Mouse (Mus musculus): ENCODE measurements around the gene Brinp3. TPM values are rescaled to one million over a fixed set of nuclear protein-coding genes. Genes with fewer than 3 reads are reported as not detected.

Gene Brinp3
- total RNA-seq, 2 experiments from 2014 or later: 37.1 to 46.2 TPM

DNA sequence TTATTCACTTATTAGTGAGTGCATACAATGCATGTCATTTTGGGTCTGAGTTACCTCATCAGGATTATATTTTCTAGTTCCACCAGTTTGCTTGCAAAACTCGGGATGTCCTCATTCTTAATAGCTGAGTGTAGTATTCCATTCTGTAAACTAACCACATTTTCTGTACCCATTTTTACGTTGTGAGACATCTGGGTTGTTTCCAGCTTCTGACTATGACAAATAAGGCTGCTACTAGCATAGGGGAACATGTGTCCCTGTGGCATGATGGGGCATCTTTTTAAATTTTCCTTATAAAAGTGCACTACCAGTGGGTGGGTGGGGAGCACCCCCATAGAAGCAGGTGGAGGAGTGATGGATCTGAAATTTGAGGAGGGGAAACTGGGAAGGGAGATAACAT is 292.7 kb downstream of the Brinp3 start:
- intact Hi-C loops (cut with DNase I): no loop called here
- no peak for DNase-seq

DNA sequence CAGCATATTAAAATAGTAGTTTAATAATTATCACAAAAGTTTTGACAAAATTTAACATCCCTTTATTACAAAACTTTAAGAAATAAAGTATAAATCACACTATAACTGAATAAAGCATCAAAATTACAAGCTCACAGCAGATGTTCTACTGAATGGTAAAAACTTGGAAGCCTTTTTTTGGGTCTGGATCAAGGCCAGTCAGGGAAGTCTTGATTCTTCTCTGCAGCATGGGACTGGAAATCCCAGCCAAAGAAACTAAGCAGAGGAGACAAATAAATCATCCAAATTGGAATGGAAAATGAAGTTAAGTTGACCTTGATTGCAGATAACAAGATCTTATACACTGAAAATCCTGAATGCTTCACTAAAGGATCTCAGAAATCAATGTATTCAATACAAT is 298.3 kb downstream of the Brinp3 start:
- intact Hi-C loops (cut with DNase I): no loop called here
- DNase-seq: peak; percentile 23

DNA sequence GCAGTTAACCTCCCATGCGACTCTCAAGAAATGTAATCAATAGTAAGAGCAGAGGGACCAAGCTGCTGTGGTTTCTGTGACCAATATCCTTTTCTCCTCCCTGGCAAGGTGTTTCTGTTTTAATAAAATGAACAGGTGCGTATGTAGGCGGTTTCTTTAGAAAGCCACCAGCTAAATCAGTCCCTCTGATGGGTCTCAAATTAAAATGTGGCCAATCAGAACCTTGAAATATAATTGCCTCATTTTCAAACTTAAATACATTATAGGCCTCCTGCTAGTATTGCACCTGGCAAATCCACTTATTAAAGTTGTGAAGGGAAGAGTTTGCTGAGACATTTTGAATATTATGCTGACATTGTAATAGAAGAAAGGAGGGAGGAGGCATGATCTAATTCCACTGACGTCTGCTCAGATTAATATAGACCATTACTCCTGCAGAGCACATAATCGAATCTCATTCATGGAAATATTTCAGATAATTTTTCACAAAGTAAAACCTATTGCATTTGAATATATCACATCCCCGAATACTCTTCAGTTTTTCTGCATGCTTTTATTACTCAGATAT is 305.5 kb downstream of the Brinp3 start:
- intact Hi-C loops (cut with DNase I): no loop called here
- DNase-seq: no peak

DNA sequence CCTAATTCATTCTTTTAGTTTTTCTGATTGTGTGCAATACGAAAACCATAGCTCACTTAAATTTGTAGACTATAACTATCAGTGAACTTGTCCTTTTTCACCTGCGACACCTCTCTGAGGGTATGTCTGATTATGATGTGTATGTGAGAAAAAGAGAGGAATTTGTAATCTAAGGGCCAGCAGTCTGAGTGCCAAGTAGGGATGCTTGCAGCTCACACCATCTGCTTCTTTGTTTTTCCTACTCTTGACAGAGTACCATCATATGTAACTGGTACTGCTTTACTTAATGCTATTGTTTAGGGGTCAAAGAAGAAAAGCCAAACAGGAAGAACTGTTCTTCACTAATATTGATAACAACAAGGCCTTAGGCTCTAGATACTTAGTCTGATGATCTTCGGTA is 307.3 kb downstream of the Brinp3 start:
- intact Hi-C loops (cut with DNase I): no loop called here
- no peak for DNase-seq

DNA sequence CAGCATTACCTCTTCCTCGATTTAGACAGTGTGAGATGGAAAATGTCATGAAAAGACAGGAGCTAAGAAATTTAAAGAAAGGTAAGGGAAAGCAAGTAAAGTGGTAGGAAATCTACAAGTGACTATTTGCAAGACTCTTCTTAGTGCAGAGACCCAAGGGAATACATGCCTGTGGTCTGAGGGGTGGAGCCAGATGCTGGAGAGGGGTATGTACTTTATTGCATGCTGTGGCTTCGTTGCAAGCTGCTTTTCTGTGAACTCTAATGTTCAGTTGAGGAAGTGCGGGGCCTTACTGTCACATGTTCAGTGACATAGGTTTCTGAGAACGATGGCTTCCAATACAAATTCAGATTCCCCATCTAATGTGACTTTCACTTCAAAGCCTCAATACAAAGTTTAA is 313.2 kb downstream of the Brinp3 start:
- intact Hi-C loops (cut with DNase I): no loop called here
- DNase-seq: no peak

DNA sequence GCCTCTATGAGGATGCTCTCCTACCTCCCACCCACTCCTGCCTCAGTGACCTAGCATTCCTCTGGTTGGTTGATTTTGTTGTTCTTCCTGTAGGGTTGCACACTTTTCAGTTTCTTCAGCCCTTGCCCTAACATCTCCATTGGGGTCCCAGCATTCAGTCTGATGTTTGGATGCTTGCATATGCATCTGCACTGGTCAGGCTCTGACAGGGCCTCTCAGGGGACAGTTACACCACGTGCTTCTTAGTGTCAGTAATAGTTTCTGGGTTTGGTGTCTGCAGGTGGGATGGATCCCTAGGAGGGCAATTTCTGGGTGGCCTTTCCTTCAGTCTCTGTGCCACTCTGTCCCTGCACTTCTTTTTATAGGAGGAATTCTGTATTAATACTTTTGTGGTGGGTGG is 339.3 kb downstream of the Brinp3 start:
- intact Hi-C loops (cut with DNase I): no loop called here
- DNase-seq: no peak

DNA sequence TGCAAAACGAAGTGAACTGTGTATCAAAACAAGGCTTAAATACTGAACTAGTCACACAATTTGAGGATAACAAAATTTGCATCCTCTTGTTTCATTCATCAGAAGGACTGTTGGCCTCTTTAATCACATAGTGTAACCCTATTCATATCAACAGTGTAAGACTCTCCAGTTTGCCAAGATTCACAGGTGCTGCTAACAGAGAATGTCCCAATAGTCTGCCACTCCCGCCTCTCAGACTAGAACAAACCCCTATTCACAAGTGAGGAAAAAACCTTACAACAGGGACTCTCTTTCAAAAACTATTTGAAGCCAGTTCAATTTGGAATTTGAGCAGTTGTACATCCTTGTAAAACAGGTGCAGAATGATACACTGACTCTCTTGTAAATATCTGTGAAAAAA is 349.5 kb downstream of the Brinp3 start:
- intact Hi-C loops (cut with DNase I): no loop called here

DNA sequence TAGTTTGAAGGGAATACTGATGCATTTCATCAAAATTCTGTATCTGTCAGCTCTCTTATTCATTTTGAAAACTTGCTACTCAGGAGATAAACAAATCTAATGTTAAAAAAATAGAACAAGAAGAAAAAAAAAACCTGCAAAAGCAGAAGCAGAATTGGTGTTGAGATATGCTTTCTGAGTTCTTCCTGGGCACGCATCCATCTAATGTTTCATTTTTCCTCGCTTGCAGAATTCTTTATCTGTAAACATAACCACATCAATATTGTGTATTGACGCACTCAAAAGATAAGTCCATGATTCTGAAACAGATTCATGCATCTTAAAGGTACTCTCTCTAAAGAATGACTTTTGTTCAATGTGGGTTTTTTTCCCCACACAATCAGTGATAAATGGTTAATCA is 354.3 kb downstream of the Brinp3 start:
- intact Hi-C loops (cut with DNase I): no loop called here
- no peak for DNase-seq

More for the DNA sequence above, 349.5 kb downstream of the Brinp3 start:
- no peak for DNase-seq

DNA sequence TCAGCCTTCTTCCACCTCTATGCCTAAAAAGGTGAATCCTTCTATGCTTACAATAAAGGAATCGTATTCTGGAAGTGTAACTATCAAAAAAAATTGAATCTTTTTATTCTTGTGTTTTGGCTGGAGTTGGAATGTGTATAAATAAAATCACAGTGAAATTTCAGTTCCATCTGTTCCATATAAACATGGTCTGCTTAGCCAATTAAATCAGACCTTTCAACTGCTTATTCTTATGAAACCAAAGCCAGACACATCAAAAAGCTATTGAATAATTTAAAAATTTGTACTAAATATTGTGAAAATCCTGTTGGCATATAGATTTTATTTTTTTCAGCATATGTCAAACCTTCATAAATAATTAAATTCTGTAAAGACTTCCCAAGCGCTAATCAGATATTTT is 355.6 kb downstream of the Brinp3 start:
- intact Hi-C loops (cut with DNase I): no loop called here
- DNase-seq: no peak

DNA sequence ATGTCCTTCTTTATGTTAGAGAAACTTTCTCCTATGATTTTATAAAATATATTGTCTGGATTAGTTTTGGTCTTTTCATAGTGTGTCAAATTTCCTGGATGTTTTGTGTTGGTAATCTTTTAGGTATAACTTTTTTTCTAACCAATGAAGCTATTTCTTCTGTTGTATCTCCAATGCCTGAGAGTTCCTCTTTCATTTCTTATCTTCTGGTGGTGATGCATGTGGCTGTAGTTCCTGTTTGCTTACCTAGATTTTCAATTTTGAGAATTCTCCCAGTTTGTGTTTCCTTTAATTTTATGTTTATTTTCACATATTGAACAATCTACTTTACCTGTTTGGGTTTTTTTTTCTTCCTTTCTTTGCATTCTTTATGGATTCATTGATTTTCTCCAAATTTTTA is 404.1 kb downstream of the Brinp3 start:
- no peak for DNase-seq

DNA sequence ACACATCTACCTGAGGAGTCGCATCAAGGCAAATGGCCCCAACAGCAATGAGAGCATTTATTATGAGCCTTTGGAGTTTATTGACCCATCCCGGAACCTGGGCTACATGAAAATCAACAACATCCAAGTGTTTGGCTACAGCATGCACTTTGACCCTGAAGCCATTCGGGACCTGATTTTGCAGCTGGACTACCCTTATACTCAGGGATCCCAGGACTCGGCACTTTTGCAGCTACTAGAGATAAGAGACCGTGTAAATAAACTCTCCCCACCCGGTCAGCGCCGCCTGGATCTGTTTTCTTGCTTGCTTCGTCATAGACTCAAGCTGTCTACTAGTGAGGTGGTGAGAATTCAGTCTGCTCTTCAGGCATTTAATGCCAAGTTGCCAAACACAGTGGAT is 407.1 kb downstream of the Brinp3 start:
- DNase-seq: no peak
- intact Hi-C loops (cut with DNase I): no loop called here

More for the DNA sequence above, 404.1 kb downstream of the Brinp3 start:
- intact Hi-C loops (cut with DNase I): no loop called here

DNA sequence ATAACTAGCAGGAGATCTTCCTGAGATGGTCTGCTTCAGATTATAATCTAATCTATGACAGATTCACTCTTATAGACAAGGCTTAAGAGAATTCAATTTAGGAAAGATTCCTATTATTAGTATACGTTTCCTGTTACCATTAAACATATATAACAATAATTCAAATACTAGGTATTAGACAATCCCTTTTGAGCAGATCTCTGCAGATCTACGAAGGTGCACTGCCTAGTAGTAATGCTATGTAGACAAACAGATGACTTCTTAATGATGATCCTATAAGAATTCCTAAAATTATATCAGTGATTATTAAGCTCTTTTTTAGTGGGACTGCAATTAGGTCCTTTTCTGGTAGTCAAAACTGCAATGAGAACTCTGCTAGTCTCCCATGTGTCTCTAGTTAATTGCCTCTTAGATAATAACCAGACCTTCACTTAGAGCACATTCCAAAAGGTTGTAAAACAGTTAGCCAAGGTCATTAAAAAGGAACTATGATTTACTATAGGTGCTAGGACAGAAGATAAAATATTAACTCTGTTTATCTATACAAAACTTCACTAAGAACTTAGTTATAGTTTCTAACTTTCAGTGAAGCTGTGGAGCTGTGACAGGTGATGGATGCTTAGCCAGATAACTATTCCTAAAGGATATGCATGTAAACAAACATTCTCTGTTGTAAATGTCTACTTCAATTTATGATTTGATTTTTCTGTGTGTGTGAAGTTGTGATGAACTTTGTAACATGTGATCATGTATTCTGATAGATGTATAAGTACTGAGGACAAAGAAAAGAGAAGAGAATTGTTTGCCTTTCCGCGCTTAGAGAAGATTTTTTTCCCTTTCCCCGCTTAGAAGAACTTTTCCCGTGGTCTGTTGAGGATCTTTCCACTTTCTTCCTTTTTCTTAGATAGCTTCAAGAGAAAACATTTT is 445.2 kb downstream of the Brinp3 start:
- no peak for DNase-seq

More for the DNA sequence above, 445.2 kb downstream of the Brinp3 start:
- intact Hi-C loops (cut with DNase I): no loop called here
